Mouse (Mus musculus) ES-E14 (cell line): ENCODE data around the gene Aqp2. TPM values are rescaled to one million over a fixed set of nuclear protein-coding genes. Genes with fewer than 3 reads are reported as not detected.

Experiments used
- DNase-seq: peaks from one replicate; pipeline ENCODE4 v3.0.0-alpha.2; 2013; ENCODE audit warnings: low read depth, low spot score
- H3K27ac ChIP-seq: 2 replicates; pipeline ENCODE4 v1.5.1; 2012; ENCODE audit warnings: low read depth, mild to moderate bottlenecking, low read length, moderate library complexity, mixed read lengths; ENCODE audit not compliant: poor library complexity, insufficient read depth, severe bottlenecking
- H3K36me3 ChIP-seq: 2 replicates; pipeline ENCODE4 v1.6.1; 2012; ENCODE audit warnings: mild to moderate bottlenecking, low read length, moderate library complexity, mixed read lengths; ENCODE audit not compliant: control insufficient read depth, poor library complexity, insufficient read depth, severe bottlenecking
- H3K4me1 ChIP-seq, 2 experiments: fragments of 150-350 bp in 1 of 2; sonication (generic) in 1 of 2; 2 replicates each; pipeline ENCODE4 v1.6.1; 2012; ENCODE audit warnings: low read length in 2 of 2, mild to moderate bottlenecking in 1 of 2, mixed read lengths in 1 of 2; ENCODE audit not compliant: control insufficient read depth in 2 of 2, insufficient read depth in 2 of 2, poor library complexity in 1 of 2
- H3K4me3 ChIP-seq, 2 experiments: fragments of 150-350 bp in 1 of 2; sonication (generic) in 1 of 2; 2 replicates each; pipeline ENCODE4 v1.5.1; 2012; ENCODE audit warnings: low read length in 2 of 2, low read depth in 1 of 2, mild to moderate bottlenecking in 1 of 2, mixed read lengths in 1 of 2; ENCODE audit not compliant: insufficient read depth in 1 of 2, poor library complexity in 1 of 2, severe bottlenecking in 1 of 2
- H3K9ac ChIP-seq: 2 replicates; pipeline ENCODE4 v1.6.1; 2012; ENCODE audit warnings: low read depth, mild to moderate bottlenecking, low read length, mixed read lengths; ENCODE audit not compliant: poor library complexity, insufficient read depth, severe bottlenecking
- H3K9me3 ChIP-seq: fragments of 150-350 bp; sonication (generic); 2 replicates; pipeline ENCODE4 v1.6.1; 2012; ENCODE audit warnings: low read depth, mild to moderate bottlenecking, low read length; ENCODE audit not compliant: control insufficient read depth, insufficient read depth
- CHD2 ChIP-seq: IDR thresholded peaks from 2 replicates; pipeline ENCODE4 v1.6.1; 2014; ENCODE audit warnings: mild to moderate bottlenecking, low read depth, low read length, inconsistent platforms
- HCFC1 ChIP-seq: IDR thresholded peaks from 2 replicates; pipeline ENCODE4 v1.6.1; 2012; ENCODE audit warnings: low read length, inconsistent platforms, borderline replicate concordance; ENCODE audit not compliant: insufficient read depth
- MAFK ChIP-seq: IDR thresholded peaks from 2 replicates; pipeline ENCODE4 v1.6.1; 2014; ENCODE audit warnings: mild to moderate bottlenecking, low read depth, low read length, inconsistent platforms; ENCODE audit not compliant: insufficient read depth
- ZC3H11A ChIP-seq: IDR thresholded peaks from 2 replicates; pipeline ENCODE4 v1.6.1; 2012; ENCODE audit warnings: low read depth, mild to moderate bottlenecking, inconsistent platforms, low read length, borderline replicate concordance
- ZNF384 ChIP-seq: IDR thresholded peaks from 2 replicates; pipeline ENCODE4 v1.6.1; 2012; ENCODE audit warnings: low read depth, low read length, inconsistent platforms
- in situ Hi-C, 2 experiments: fragments of 600-800 bp; cut with MboI; formaldehyde crosslinking; loops; one replicate each; pipeline ENCODE4 v1.15.1; 2025; ENCODE audit warnings: low sequenced_read_pairs in 2 of 2, inconsistent platforms in 1 of 2; ENCODE audit not compliant: unreplicated experiment in 2 of 2
- total RNA-seq: library from RNA; depleted of rRNA; stranded (reverse); fragments of 300-350 nt; gene quantifications from 2 replicates; pipeline ENCODE4 v1.2.3, GENCODE M21; 2012

The Aqp2 gene
- total RNA-seq, 1 experiment = not detected

- Histone ChIP-seq H3K36me3 (no peaks in the 10 kb centered on the region), H3K4me3 (no peak overlapping the region), H3K27ac (no peak overlapping the region), H3K9me3 (no peaks in the 10 kb centered on the region), H3K4me1 (peaks cover 2 to 12% of the 10 kb centered on the region in 2 experiments; a peak in 3 of 4 replicates), H3K9ac (no peak overlapping the region)
- TF ChIP-seq ZC3H11A (no peak), HCFC1 (no peak), ZNF384 (no peak), MAFK (no peak)
- no peak for DNase-seq
- in situ Hi-C loops = no loop called here
Observed at GRCm38 (mm10) chr15:99553767-99554166, 25.1 kb upstream of the Aqp2 start.

- no peak for DNase-seq
- TF ChIP-seq MAFK (no peak), ZC3H11A (no peak), ZNF384 (no peak), HCFC1 (no peak), CHD2 (no peak)
- no peaks in the 10 kb centered on the region for H3K36me3 ChIP-seq
- H3K4me1 ChIP-seq = peaks cover 4 to 9% of the 10 kb centered on the region in 2 experiments; a peak in 2 of 4 replicates
- no peaks in the 10 kb centered on the region for H3K9me3 ChIP-seq
- in situ Hi-C loops = no loop called here
- H3K4me3 ChIP-seq = no peak overlapping the region
- H3K27ac ChIP-seq = no peak overlapping the region
- no peak overlapping the region for H3K9ac ChIP-seq
Observed at GRCm38 (mm10) chr15:99558947-99559346, 19.9 kb upstream of the Aqp2 start.

GRCm38 (mm10) chr15:99560246-99560645, 18.6 kb upstream of the Aqp2 start:
- DNase-seq = no peak
- in situ Hi-C loops = no loop called here
- TF ChIP-seq CHD2 = no peak
- TF ChIP-seq ZNF384 = no peak
- no peak for TF ChIP-seq HCFC1
- no peak for TF ChIP-seq MAFK
- no peak for TF ChIP-seq ZC3H11A
- no peaks in the 10 kb centered on the region for H3K9me3 ChIP-seq
- no peak overlapping the region for H3K4me3 ChIP-seq
- H3K9ac ChIP-seq = no peak overlapping the region
- no peak overlapping the region for H3K27ac ChIP-seq
- no peaks in the 10 kb centered on the region for H3K36me3 ChIP-seq
- H3K4me1 ChIP-seq = peaks cover 4 to 17% of the 10 kb centered on the region in 2 experiments; a peak in 2 of 4 replicates

- in situ Hi-C loops = no loop called here
- H3K4me3 ChIP-seq = no peak overlapping the region
Observed at GRCm38 (mm10) chr15:99567371-99567770, 11.5 kb upstream of the Aqp2 start.

GRCm38 (mm10) chr15:99568682-99569081, 10.2 kb upstream of the Aqp2 start:
- TF ChIP-seq CHD2 (no peak), HCFC1 (no peak), MAFK (no peak), ZC3H11A (no peak), ZNF384 (no peak)
- Histone ChIP-seq H3K36me3 (no peaks in the 10 kb centered on the region), H3K9me3 (no peaks in the 10 kb centered on the region), H3K4me1 (peaks cover 2 to 21% of the 10 kb centered on the region in 2 experiments; a peak in 2 of 4 replicates), H3K9ac (no peak overlapping the region), H3K27ac (no peak overlapping the region), H3K4me3 (no peak overlapping the region)
- in situ Hi-C loops = no loop called here
- no peak for DNase-seq

More at GRCm38 (mm10) chr15:99567371-99567770, 11.5 kb upstream of the Aqp2 start:
- Histone ChIP-seq H3K9ac (no peak overlapping the region), H3K36me3 (no peaks in the 10 kb centered on the region), H3K4me1 (peaks cover 4 to 28% of the 10 kb centered on the region in 2 experiments; a peak in 3 of 4 replicates), H3K27ac (no peak overlapping the region), H3K9me3 (no peaks in the 10 kb centered on the region)
- TF ChIP-seq ZC3H11A (no peak), CHD2 (no peak), HCFC1 (no peak), MAFK (no peak), ZNF384 (no peak)
- no peak for DNase-seq
